ENCODE assay signal across 16 mouse cellular contexts in the genomic region with DNA sequence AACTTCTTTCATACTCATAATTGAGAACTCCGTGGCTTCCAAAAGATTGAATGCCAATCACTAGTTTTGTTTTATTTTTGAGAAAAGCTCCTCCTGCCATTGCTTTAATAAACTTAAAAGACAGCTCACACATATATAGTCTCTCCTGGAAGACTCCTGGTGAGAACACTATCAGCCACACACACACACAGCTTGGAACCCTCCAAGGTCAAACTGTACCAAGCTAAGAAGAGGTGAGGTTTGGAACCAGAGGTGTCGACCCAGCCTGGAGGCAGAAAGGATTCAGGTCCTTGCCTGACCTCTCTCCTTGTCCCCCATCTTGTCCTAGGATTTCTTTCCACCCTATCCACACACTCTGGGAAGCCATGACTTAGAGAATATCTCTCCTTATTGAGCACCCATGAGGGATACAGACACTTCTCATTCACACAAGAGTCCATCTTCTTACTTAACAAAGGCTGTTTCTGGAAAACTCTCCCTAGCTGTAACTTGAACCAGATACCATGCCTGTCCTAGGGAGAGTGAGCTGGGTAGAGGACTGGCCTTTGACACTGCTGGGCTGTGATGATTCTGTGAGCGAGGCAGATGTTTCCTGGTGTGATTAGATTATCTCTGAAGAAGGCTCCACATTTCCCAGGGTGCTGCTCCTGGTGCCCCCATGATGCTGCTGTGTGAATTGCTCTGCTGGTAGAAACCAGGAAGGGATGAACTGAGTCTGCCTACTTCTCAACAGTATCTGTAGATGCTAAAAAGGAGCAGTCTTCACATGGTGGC. TPM values are rescaled to one million over a fixed set of nuclear protein-coding genes. Genes with fewer than 3 reads are reported as not detected.
DNase-seq lines count a peak whose midpoint lies in the region; ATAC-seq lines count a peak whose summit lies in the region.
"Had no signal": no experiment of that assay in that cellular context is flagged by ENCODE, and none has a peak within 500 bp of the region (broad histone marks: within the 10 kb centered on the region; RNA-seq: fewer than 3 reads in every experiment).

No protein-coding gene starts in this region.

- no peaks in the 10 kb centered on the region for H3K27me3 ChIP-seq in megakaryocyte, embryonic 14.5 days (replicated peaks)
- H3K27me3 ChIP-seq in liver, embryonic 12.5 days (replicated peaks): no peaks in the 10 kb centered on the region
- no peaks in the 10 kb centered on the region for H3K27me3 ChIP-seq in hindbrain, embryonic 16.5 days (replicated peaks; ENCODE audit: control insufficient read depth, insufficient read depth, low read length)
- no peaks in the 10 kb centered on the region for H3K27me3 ChIP-seq in midbrain, embryonic 11.5 days (ENCODE audit: control insufficient read depth, insufficient read depth, low read length)
- H3K27me3 ChIP-seq: embryonic facial prominence, embryonic 13.5 days; heart, embryonic 13.5 days had no signal

- 25% methylated on average over 3 of the region's 3 CpGs for WGBS in liver, embryonic 12.5 days (ENCODE audit: insufficient replicate concordance)
- WGBS in hindbrain, embryonic 16.5 days: 79% methylated on average over 3 of the region's 3 CpGs
- WGBS in midbrain, embryonic 11.5 days: 78% methylated on average over 3 of the region's 3 CpGs

- H3K27ac ChIP-seq in liver, embryonic 12.5 days: peak overlapping the region; percentile 84
- no peak overlapping the region for H3K27ac ChIP-seq in hindbrain, embryonic 16.5 days (ENCODE audit: low read depth, low read length)
- H3K27ac ChIP-seq in midbrain, embryonic 11.5 days (ENCODE audit: low read depth, low read length): no peak overlapping the region
- H3K27ac ChIP-seq: embryonic facial prominence, embryonic 13.5 days; heart, embryonic 13.5 days; hindbrain, embryonic 10.5 days had no signal

- H3K9ac ChIP-seq in liver, embryonic 12.5 days: peak overlapping the region; percentile 36
- H3K9ac ChIP-seq in hindbrain, embryonic 16.5 days (ENCODE audit: low read depth, low read length): no peak overlapping the region
- no peak overlapping the region for H3K9ac ChIP-seq in midbrain, embryonic 11.5 days (ENCODE audit: low read length)
- H3K9ac ChIP-seq: embryonic facial prominence, embryonic 13.5 days; heart, embryonic 13.5 days had no signal

- peak overlapping the region; percentile 49 for H3K4me2 ChIP-seq in liver, embryonic 12.5 days
- no peak overlapping the region for H3K4me2 ChIP-seq in hindbrain, embryonic 16.5 days (ENCODE audit: low read length)
- no peak overlapping the region for H3K4me2 ChIP-seq in midbrain, embryonic 11.5 days
- H3K4me2 ChIP-seq: embryonic facial prominence, embryonic 13.5 days; heart, embryonic 13.5 days had no signal

- peaks cover 9% of the 10 kb centered on the region for H3K36me3 ChIP-seq in megakaryocyte, embryonic 14.5 days (replicated peaks; ENCODE audit: low read length)
- H3K36me3 ChIP-seq in liver, embryonic 12.5 days: no peaks in the 10 kb centered on the region
- H3K36me3 ChIP-seq in hindbrain, embryonic 16.5 days (ENCODE audit: control insufficient read depth, insufficient read depth, low read length): no peaks in the 10 kb centered on the region
- no peaks in the 10 kb centered on the region for H3K36me3 ChIP-seq in midbrain, embryonic 11.5 days (ENCODE audit: control insufficient read depth, insufficient read depth, low read length)
- H3K36me3 ChIP-seq: embryonic facial prominence, embryonic 13.5 days; heart, embryonic 13.5 days; hindbrain, embryonic 10.5 days had no signal

- peaks cover 74% of the 10 kb centered on the region for H3K4me1 ChIP-seq in megakaryocyte, embryonic 14.5 days
- peaks cover 42% of the 10 kb centered on the region for H3K4me1 ChIP-seq in liver, embryonic 12.5 days
- H3K4me1 ChIP-seq in hindbrain, embryonic 16.5 days (ENCODE audit: control insufficient read depth, insufficient read depth, low read depth, low read length): no peaks in the 10 kb centered on the region
- no peaks in the 10 kb centered on the region for H3K4me1 ChIP-seq in midbrain, embryonic 11.5 days (ENCODE audit: control insufficient read depth, insufficient read depth, low read length)
- H3K4me1 ChIP-seq: embryonic facial prominence, embryonic 13.5 days; hindbrain, embryonic 10.5 days had no signal

- peak overlapping the region; percentile 47 for H3K4me3 ChIP-seq in megakaryocyte, embryonic 14.5 days (replicated peaks)
- H3K4me3 ChIP-seq in liver, embryonic 12.5 days: 0 out of 2 replicates have a peak overlapping the region, but pooled peaks have one; percentile 0
- no peak overlapping the region for H3K4me3 ChIP-seq in hindbrain, embryonic 16.5 days (ENCODE audit: low read length)
- no peak overlapping the region for H3K4me3 ChIP-seq in midbrain, embryonic 11.5 days (ENCODE audit: low read depth, low read length)
- H3K4me3 ChIP-seq: embryonic facial prominence, embryonic 13.5 days; heart, embryonic 13.5 days; hindbrain, embryonic 10.5 days had no signal

- no peak for ATAC-seq in megakaryocyte, adult 5-6 weeks (ENCODE audit: poor library complexity, severe bottlenecking)
- peak; percentile 98 for ATAC-seq in liver, embryonic 12.5 days
- peak; percentile 92 for ATAC-seq in megakaryocyte-erythroid progenitor cell, adult 5-6 weeks (replicated peaks; ENCODE audit: low FRiP score, low TSS enrichment, poor library complexity, severe bottlenecking)
- no peak for ATAC-seq in hindbrain, embryonic 16.5 days
- no peak for ATAC-seq in midbrain, embryonic 11.5 days (ENCODE audit: low FRiP score)
- ATAC-seq: midbrain, embryonic 16.5 days had no signal

- DNase-seq in c-Kit-positive CD71-positive TER-119-positive erythroid progenitor cells, embryonic 14.5 days (ENCODE audit: low spot score): peak; percentile 71
- DNase-seq in midbrain, embryonic 11.5 days (ENCODE audit: low spot score, missing footprints): no peak
- DNase-seq in ovary, postnatal 10 days (ENCODE audit: low spot score): no peak
- DNase-seq: cerebellum, adult 2 months; gastrocnemius, postnatal 14 days; kidney, postnatal 4 days; right cerebral cortex, postnatal 25 days had no signal

- peaks cover 7% of the 10 kb centered on the region; the same call in 1 of the 2 replicates for H3K9me3 ChIP-seq in megakaryocyte, embryonic 14.5 days
- H3K9me3 ChIP-seq in liver, embryonic 12.5 days (replicated peaks): 0 out of 2 replicates have a peak, but pooled peaks cover 4% of the 10 kb centered on the region
- H3K9me3 ChIP-seq in hindbrain, embryonic 16.5 days (ENCODE audit: control insufficient read depth, low read length): no peaks in the 10 kb centered on the region
- no peaks in the 10 kb centered on the region for H3K9me3 ChIP-seq in midbrain, embryonic 11.5 days (ENCODE audit: control insufficient read depth, low read length)
- H3K9me3 ChIP-seq: embryonic facial prominence, embryonic 13.5 days; hindbrain, embryonic 10.5 days had no signal

RNA-seq across cellular contexts. Expression of gene Rheb, which starts 12.6 kb away (rescaled TPM):
- 10.6 and 27.8 TPM in 2 replicates for polyA plus RNA-seq in megakaryocyte, embryonic 14.5 days (2012; ENCODE audit: insufficient read depth, low replicate concordance)
- 109 and 136 TPM in 2 replicates for total RNA-seq in megakaryocyte, adult 5-6 weeks (2015)
- total RNA-seq in megakaryocyte, adult 5-6 weeks (2017): 44.2 and 56.7 TPM in 2 replicates
- 110 and 113 TPM in 2 replicates for polyA plus RNA-seq in liver, embryonic 12.5 days (2016; fragmentation: Nextera tagmentation; extraction: Ambion mirVana)
- 71.1 and 91.4 TPM in 2 replicates for total RNA-seq in megakaryocyte-erythroid progenitor cell, adult 5-6 weeks (2014; fragmentation: Nextera tagmentation)
- total RNA-seq in megakaryocyte-erythroid progenitor cell, adult 5-6 weeks (2017): 42.6 and 55.6 TPM in 2 replicates
- 247 and 275 TPM in 2 replicates for polyA plus RNA-seq in hindbrain, embryonic 16.5 days (2015; fragmentation: Nextera tagmentation; extraction: Ambion mirVana)
- polyA plus RNA-seq in midbrain, embryonic 11.5 days (2014; fragmentation: Nextera tagmentation; extraction: Ambion mirVana): 207 and 224 TPM in 2 replicates

Comparison
In these comparisons a context has a peak if more than half of its experiments do, and no peak if none do; other contexts are left out.
1. H3K4me3 ChIP-seq: peak in megakaryocyte, embryonic 14.5 days (single experiment) and liver, embryonic 12.5 days (single experiment); none in hindbrain, embryonic 16.5 days (single experiment) and midbrain, embryonic 11.5 days (single experiment).
2. ATAC-seq: peak in liver, embryonic 12.5 days (single experiment) and megakaryocyte-erythroid progenitor cell, adult 5-6 weeks (single experiment); none in megakaryocyte, adult 5-6 weeks (single experiment), hindbrain, embryonic 16.5 days (single experiment) and midbrain, embryonic 11.5 days (single experiment).